Mouse (Mus musculus) testis, adult 2 months (tissue): ENCODE measurements at regions not wholly inside any gene's neighbourhood (a gene's known extent, or its start where the extent isn't known, plus 50 kb on each side); places are given as distances from the start of the nearest gene placed in this dataset.
"Not testable (repeated sequence)": the region's sequence is repeated elsewhere in the genome, so short reads cannot be mapped to it uniquely, and the experiment has no call there.

Source experiments
- CTCF ChIP-seq: fragments of 200-500 bp; IDR thresholded peaks from 2 replicates; pipeline ENCODE4 v1.5.1; 2012; ENCODE audit warnings: low read depth, mild to moderate bottlenecking, inconsistent platforms, low read length, moderate library complexity; ENCODE audit not compliant: control insufficient read depth, insufficient read depth, insufficient replicate concordance
- POLR2A ChIP-seq: fragments of 200-500 bp; IDR thresholded peaks from 2 replicates; pipeline ENCODE4 v1.6.1; 2012; ENCODE audit warnings: low read depth, mild to moderate bottlenecking, inconsistent platforms, low read length, moderate library complexity; ENCODE audit not compliant: control insufficient read depth

DNA sequence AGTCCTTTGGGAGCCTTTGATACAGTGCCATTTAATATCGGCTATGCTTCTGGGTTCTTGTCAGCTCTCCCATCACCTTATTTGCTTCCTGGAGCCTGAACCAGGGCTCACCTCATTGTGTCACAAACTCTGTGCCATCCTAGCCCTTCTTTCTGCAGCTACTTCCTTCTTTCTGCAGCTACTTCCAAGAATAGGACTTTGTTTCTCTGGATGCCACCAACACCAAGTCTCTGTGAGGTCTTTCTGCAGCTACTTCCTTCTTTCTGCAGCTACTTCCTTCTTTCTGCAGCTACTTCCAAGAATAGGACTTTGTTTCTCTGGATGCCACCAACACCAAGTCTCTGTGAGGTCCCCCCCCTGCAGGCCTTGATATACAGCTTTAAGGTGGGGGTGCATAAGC is 107.8 kb downstream of the Adra2a start:
- TF ChIP-seq POLR2A, CTCF: not testable (repeated sequence)
